Mouse (Mus musculus) layer of hippocampus, adult 2 months (tissue): ENCODE results near the gene Nnmt. TPM values are rescaled to one million over a fixed set of nuclear protein-coding genes. Genes with fewer than 3 reads are reported as not detected.

Source experiments
- DNase-seq, 2 experiments: peaks; one replicate each; pipeline ENCODE4 v3.0.0; 2022; ENCODE audit warnings: low spot score in 2 of 2
- H3K27ac ChIP-seq: fragments of 200-600 bp; 2 replicates; pipeline ENCODE4 v1.8.1; 2022
- H3K4me3 ChIP-seq: fragments of 200-600 bp; 2 replicates; pipeline ENCODE4 v1.8.1; 2022; ENCODE audit warnings: mild to moderate bottlenecking
- CTCF ChIP-seq: fragments of 200-600 bp; conservative IDR thresholded peaks from 2 replicates; pipeline ENCODE4 v1.8.1; 2022; ENCODE audit warnings: antibody characterized with exemption, mild to moderate bottlenecking, moderate library complexity
- total RNA-seq, 2 experiments: library from RNA; stranded (reverse); gene quantifications; 2 replicates each; pipeline ENCODE4 v1.2.3; 2021

The Nnmt gene
- total RNA-seq, 2 experiments from 2014 or later: 1.7 to 1.9 TPM

- Histone ChIP-seq H3K4me3 (no peak overlapping the region), H3K27ac (no peak overlapping the region)
- no peak for DNase-seq
- TF ChIP-seq CTCF: no peak
These were observed 24.1 kb downstream of the Nnmt start for GRCm38 (mm10) chr9:48580808-48581207.

GRCm38 (mm10) chr9:48562388-48562787 is 42.6 kb downstream of the Nnmt start:
- no peak overlapping the region for H3K27ac ChIP-seq
- no peak overlapping the region for H3K4me3 ChIP-seq
- no peak for TF ChIP-seq CTCF
- DNase-seq: no peak

- Histone ChIP-seq H3K4me3 (no peak overlapping the region), H3K27ac (no peak overlapping the region)
- TF ChIP-seq CTCF: peak; percentile 84
- DNase-seq: peak; percentile 19 to 60
These were observed 45.3 kb downstream of the Nnmt start for GRCm38 (mm10) chr9:48559482-48560139.

- H3K27ac ChIP-seq: no peak overlapping the region
- H3K4me3 ChIP-seq: no peak overlapping the region
- no peak for TF ChIP-seq CTCF
- DNase-seq: no peak
These were observed 46.3 kb downstream of the Nnmt start for GRCm38 (mm10) chr9:48558637-48559036.

- peak in 1 of 2 experiments; percentile 3 for DNase-seq
- no peak for TF ChIP-seq CTCF
- H3K27ac ChIP-seq: no peak overlapping the region
- H3K4me3 ChIP-seq: no peak overlapping the region
These were observed 55.9 kb downstream of the Nnmt start for GRCm38 (mm10) chr9:48549056-48549455.

GRCm38 (mm10) chr9:48547233-48547632 is 57.7 kb downstream of the Nnmt start:
- H3K27ac ChIP-seq: no peak overlapping the region
- DNase-seq: no peak
- no peak for TF ChIP-seq CTCF
- no peak overlapping the region for H3K4me3 ChIP-seq

Other genes starting within 250 kb of the Nnmt start
- gene Rexo2, start 124.5 kb downstream of the Nnmt start, total RNA-seq: 10 to 100 TPM; 94.1 to 94.4 TPM
- 10 to 100 TPM; 38.4 to 39.6 TPM for gene Rbm7, start 109.9 kb downstream of the Nnmt start, total RNA-seq
- 10 to 100 TPM; 10.2 to 13.7 TPM for gene Gm5617, start 109.7 kb downstream of the Nnmt start, total RNA-seq
- 100 to 1,000 TPM; 143 to 149 TPM for gene Zbtb16, start 231.1 kb upstream of the Nnmt start, total RNA-seq